Mouse (Mus musculus) left cerebral cortex, adult 18-20 months (tissue): ENCODE measurements around the gene Grm7. TPM values are rescaled to one million over a fixed set of nuclear protein-coding genes. Genes with fewer than 3 reads are reported as not detected.

Experiments
- DNase-seq, 2 experiments: peaks; one replicate each; pipeline ENCODE4 v3.0.0; 2021 to 2022; ENCODE audit warnings: low spot score in 2 of 2, mixed read lengths in 1 of 2
- total RNA-seq, 2 experiments: library from RNA; stranded (reverse); gene quantifications; 2 replicates each; pipeline ENCODE4 v1.2.3; 2021

The Grm7 gene
- total RNA-seq, 2 experiments from 2014 or later, result 66.6 to 73.5 TPM

GRCm38 (mm10) chr6:111361681-111362080 lies 716.3 kb downstream of the Grm7 start:
- no peak for DNase-seq

GRCm38 (mm10) chr6:111368111-111368510 lies 722.7 kb downstream of the Grm7 start:
- no peak for DNase-seq

- no peak for DNase-seq
Observed at GRCm38 (mm10) chr6:111368551-111368950, 723.2 kb downstream of the Grm7 start.

- DNase-seq, result no peak
Observed at GRCm38 (mm10) chr6:111369013-111369412, 723.6 kb downstream of the Grm7 start.

GRCm38 (mm10) chr6:111371581-111372349 lies 726.4 kb downstream of the Grm7 start:
- peak; percentile 36 to 39 for DNase-seq

- peak; percentile 30 to 40 for DNase-seq
Observed at GRCm38 (mm10) chr6:111372626-111373380, 727.4 kb downstream of the Grm7 start.

GRCm38 (mm10) chr6:111380710-111381109 lies 735.3 kb downstream of the Grm7 start:
- DNase-seq, result no peak

GRCm38 (mm10) chr6:111408750-111409149 lies 763.4 kb downstream of the Grm7 start:
- DNase-seq, result peak; percentile 28 to 49

- DNase-seq, result no peak
Observed at GRCm38 (mm10) chr6:111424737-111425136, 779.4 kb downstream of the Grm7 start.

GRCm38 (mm10) chr6:111446228-111446627 lies 800.8 kb downstream of the Grm7 start:
- no peak for DNase-seq

GRCm38 (mm10) chr6:111447851-111448250 lies 802.5 kb downstream of the Grm7 start:
- no peak for DNase-seq

GRCm38 (mm10) chr6:111449054-111449783 lies 803.8 kb downstream of the Grm7 start:
- no peak for DNase-seq

GRCm38 (mm10) chr6:111481866-111482265 lies 836.5 kb downstream of the Grm7 start:
- no peak for DNase-seq

GRCm38 (mm10) chr6:111486081-111486480 lies 840.7 kb downstream of the Grm7 start:
- no peak for DNase-seq

- no peak for DNase-seq
Observed at GRCm38 (mm10) chr6:111487556-111487955, 842.2 kb downstream of the Grm7 start.

- no peak for DNase-seq
Observed at GRCm38 (mm10) chr6:111492166-111492565, 846.8 kb downstream of the Grm7 start.

- peak in 1 of 2 experiments; percentile 21 for DNase-seq
Observed at GRCm38 (mm10) chr6:111499542-111499941, 854.2 kb downstream of the Grm7 start.

GRCm38 (mm10) chr6:111510768-111511459 lies 865.5 kb downstream of the Grm7 start:
- no peak for DNase-seq

GRCm38 (mm10) chr6:111512359-111512758 lies 867.0 kb downstream of the Grm7 start:
- DNase-seq, result no peak

- DNase-seq, result no peak
Observed at GRCm38 (mm10) chr6:111521229-111521628, 875.8 kb downstream of the Grm7 start.

GRCm38 (mm10) chr6:111522122-111522521 lies 876.7 kb downstream of the Grm7 start:
- DNase-seq, result no peak
